Mouse (Mus musculus): ENCODE data around the gene Dhx32. TPM values are rescaled to one million over a fixed set of nuclear protein-coding genes. Genes with fewer than 3 reads are reported as not detected.

Gene Dhx32
- polyA plus RNA-seq, 1 experiment from 2014 or later, result 38.5 TPM

DNA sequence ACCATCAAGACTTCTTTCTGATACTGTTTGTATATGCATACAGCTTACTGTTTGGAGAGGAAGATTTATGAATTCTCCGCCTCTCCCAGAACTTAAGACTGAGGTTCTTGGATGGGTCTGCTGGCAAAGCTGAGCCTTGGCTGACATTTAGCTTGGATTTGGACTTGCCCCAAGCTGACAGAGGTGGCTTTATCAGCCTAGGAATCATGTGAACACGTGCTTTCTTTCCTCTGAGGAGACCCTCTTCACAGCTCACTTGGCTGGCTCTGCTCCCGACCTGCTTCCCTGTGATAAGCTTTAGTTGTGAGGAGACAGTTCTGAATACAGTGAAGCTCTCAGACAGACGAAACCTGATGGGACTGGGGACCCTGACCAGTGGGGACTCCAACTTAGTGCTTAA is 38.9 kb downstream of the Dhx32 start:
- Histone ChIP-seq H3K27ac (replicated peaks) (no peak overlapping the region), H3K4me1 (no peaks in the 10 kb centered on the region), H3K36me3 (replicated peaks) (peaks cover 48% of the 10 kb centered on the region), H3K4me3 (no peak overlapping the region), H3K9me3 (no peaks in the 10 kb centered on the region), H3K27me3 (replicated peaks; ENCODE audit: low read depth, poor library complexity, severe bottlenecking) (no peaks in the 10 kb centered on the region)
- DNase-seq (ENCODE audit: low spot score), result no peak
- 72% methylated on average over 4 of the region's 4 CpGs for WGBS

DNA sequence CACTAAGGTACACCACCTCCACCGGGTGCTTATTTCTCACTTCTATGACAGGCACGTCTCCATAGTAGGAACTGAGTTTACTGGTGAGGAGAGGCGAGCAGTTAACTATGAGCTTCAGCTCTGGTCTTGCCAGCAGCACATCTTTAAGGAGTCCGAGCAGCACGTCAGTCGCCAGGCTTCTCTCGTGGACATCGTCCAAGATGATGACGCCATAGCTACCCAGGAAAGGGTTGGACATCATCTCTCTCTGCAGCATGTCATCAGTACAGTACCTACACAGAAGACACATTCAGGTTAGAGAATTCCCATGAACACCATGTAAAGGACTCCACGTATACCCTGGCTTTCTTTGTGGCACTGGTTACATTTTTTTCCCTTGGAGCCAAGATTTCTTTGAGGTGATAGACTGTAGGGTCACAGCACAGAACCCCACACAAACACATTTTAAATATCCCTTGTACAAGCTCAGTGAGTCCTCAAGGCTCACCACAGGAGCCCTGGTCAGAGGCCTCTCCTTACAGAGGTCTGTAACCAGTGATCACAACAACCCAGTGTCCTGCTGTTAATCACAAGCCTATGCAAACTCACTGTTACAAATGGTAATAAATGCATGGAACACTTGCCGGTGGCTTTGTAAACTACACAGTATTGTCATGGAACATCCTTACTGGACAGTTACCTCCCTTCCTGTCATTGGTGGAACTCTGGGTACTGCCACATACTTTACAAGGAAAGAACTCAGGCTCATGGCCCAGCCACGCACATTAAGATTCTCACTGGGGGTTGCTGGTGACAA is 39.8 kb downstream of the Dhx32 start:
- WGBS, result 92% methylated on average over 12 of the region's 12 CpGs
- no peak for DNase-seq (ENCODE audit: low spot score)
- no peak overlapping the region for H3K4me3 ChIP-seq
- no peaks in the 10 kb centered on the region for H3K27me3 ChIP-seq (replicated peaks; ENCODE audit: low read depth, poor library complexity, severe bottlenecking)
- no peaks in the 10 kb centered on the region for H3K9me3 ChIP-seq
- no peak overlapping the region for H3K27ac ChIP-seq (replicated peaks)
- H3K36me3 ChIP-seq (replicated peaks), result peaks cover 42% of the 10 kb centered on the region
- H3K4me1 ChIP-seq, result no peaks in the 10 kb centered on the region

- no peaks in the 10 kb centered on the region for H3K4me1 ChIP-seq
- peaks cover 42% of the 10 kb centered on the region for H3K36me3 ChIP-seq (replicated peaks)
- no peaks in the 10 kb centered on the region for H3K9me3 ChIP-seq
- no peak overlapping the region for H3K4me3 ChIP-seq
- WGBS, result 91% methylated on average over 7 of the region's 7 CpGs
- H3K27me3 ChIP-seq (replicated peaks; ENCODE audit: low read depth, poor library complexity, severe bottlenecking), result no peaks in the 10 kb centered on the region
- no peak for DNase-seq (ENCODE audit: low spot score)
- no peak overlapping the region for H3K27ac ChIP-seq (replicated peaks)
These were observed 42.0 kb downstream of the Dhx32 start for GRCm38 (mm10) chr7:133740558-133740957.

DNA sequence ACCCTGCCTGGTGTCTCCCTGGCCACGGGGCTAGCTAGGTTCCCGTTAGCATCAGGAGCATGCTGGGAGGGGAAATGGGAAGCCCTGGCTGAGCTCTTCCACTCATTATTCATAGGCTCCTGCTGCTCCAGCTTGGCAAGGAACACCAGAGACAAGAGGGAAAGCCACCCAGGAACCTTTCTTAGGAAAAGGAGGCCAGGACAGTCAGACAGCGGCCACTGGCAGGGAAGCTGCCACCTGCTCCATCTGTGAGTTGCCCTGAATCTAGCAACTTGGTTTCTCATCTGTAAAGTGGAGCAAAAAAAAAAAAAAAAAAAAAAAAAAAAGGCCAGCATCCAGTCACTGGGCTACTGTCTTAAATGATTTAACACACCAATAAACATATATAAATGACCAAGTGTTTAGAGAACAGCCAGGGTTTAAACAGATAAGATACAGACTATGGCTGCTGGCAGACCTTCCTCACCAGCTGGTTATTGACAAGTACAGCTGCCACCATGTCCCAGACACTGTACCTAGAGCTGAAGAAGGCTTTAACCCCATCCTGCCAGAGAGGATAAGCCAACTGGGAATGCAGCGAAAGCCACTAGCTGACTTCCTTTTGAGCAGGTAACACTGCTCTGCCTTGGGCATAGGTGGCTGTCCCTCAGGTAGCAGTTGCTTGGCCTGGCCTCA is 50.4 kb downstream of the Dhx32 start:
- Histone ChIP-seq H3K4me3 (no peak overlapping the region), H3K4me1 (no peaks in the 10 kb centered on the region), H3K27ac (replicated peaks) (no peak overlapping the region), H3K9me3 (no peaks in the 10 kb centered on the region), H3K36me3 (replicated peaks) (peaks cover 25% of the 10 kb centered on the region), H3K27me3 (replicated peaks; ENCODE audit: low read depth, poor library complexity, severe bottlenecking) (no peaks in the 10 kb centered on the region)
- no peak for DNase-seq (ENCODE audit: low spot score)
- 84% methylated on average over 4 of the region's 4 CpGs for WGBS

- peaks cover 23% of the 10 kb centered on the region for H3K36me3 ChIP-seq (replicated peaks)
- no peaks in the 10 kb centered on the region for H3K27me3 ChIP-seq (replicated peaks; ENCODE audit: low read depth, poor library complexity, severe bottlenecking)
- DNase-seq (ENCODE audit: low spot score), result no peak
- 84% methylated on average over 11 of the region's 11 CpGs for WGBS
- no peaks in the 10 kb centered on the region for H3K4me1 ChIP-seq
- H3K4me3 ChIP-seq, result no peak overlapping the region
- no peaks in the 10 kb centered on the region for H3K9me3 ChIP-seq
- no peak overlapping the region for H3K27ac ChIP-seq (replicated peaks)
These were observed 52.0 kb downstream of the Dhx32 start for GRCm38 (mm10) chr7:133730324-133731191.

GRCm38 (mm10) chr7:133729351-133729750 is 53.2 kb downstream of the Dhx32 start:
- Histone ChIP-seq H3K4me3 (no peak overlapping the region), H3K36me3 (replicated peaks) (peaks cover 33% of the 10 kb centered on the region), H3K27ac (replicated peaks) (no peak overlapping the region), H3K9me3 (no peaks in the 10 kb centered on the region), H3K4me1 (no peaks in the 10 kb centered on the region), H3K27me3 (replicated peaks; ENCODE audit: low read depth, poor library complexity, severe bottlenecking) (no peaks in the 10 kb centered on the region)
- DNase-seq (ENCODE audit: low spot score), result no peak
- WGBS, result 79% methylated on average over 5 of the region's 5 CpGs

DNA sequence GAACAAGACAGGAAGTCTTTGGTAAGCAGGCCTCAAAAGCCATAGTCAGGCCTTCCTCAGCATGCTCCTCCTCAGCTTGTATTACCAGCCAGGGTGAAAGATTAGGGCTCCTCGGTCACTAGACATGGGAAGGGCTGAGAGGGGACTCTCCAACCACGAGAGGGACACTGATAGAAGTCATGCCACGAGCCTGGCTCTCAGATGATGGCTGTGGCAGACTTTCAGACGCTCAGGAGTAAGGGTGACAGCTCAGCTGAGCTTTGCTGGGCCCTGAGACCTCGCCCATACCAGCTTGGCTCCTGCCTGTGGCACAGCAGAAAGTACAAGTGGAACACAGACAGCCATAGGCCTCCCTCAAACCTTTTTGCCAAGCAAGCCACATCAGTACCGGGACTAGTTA is 55.5 kb downstream of the Dhx32 start:
- Histone ChIP-seq H3K27ac (replicated peaks) (no peak overlapping the region), H3K9me3 (no peaks in the 10 kb centered on the region), H3K27me3 (replicated peaks; ENCODE audit: low read depth, poor library complexity, severe bottlenecking) (no peaks in the 10 kb centered on the region), H3K4me1 (no peaks in the 10 kb centered on the region), H3K4me3 (no peak overlapping the region), H3K36me3 (replicated peaks) (peaks cover 34% of the 10 kb centered on the region)
- 86% methylated on average over 6 of the region's 6 CpGs for WGBS
- no peak for DNase-seq (ENCODE audit: low spot score)

- Histone ChIP-seq H3K9me3 (no peaks in the 10 kb centered on the region), H3K36me3 (replicated peaks) (peaks cover 49% of the 10 kb centered on the region), H3K4me3 (no peak overlapping the region), H3K27me3 (replicated peaks; ENCODE audit: low read depth, poor library complexity, severe bottlenecking) (no peaks in the 10 kb centered on the region), H3K4me1 (no peaks in the 10 kb centered on the region), H3K27ac (replicated peaks) (no peak overlapping the region)
- no peak for DNase-seq (ENCODE audit: low spot score)
- 87% methylated on average over 10 of the region's 10 CpGs for WGBS
These were observed 57.0 kb downstream of the Dhx32 start for GRCm38 (mm10) chr7:133725571-133725970.

- Histone ChIP-seq H3K4me1 (no peaks in the 10 kb centered on the region), H3K27ac (replicated peaks) (no peak overlapping the region), H3K27me3 (replicated peaks; ENCODE audit: low read depth, poor library complexity, severe bottlenecking) (no peaks in the 10 kb centered on the region), H3K4me3 (no peak overlapping the region), H3K36me3 (replicated peaks) (peaks cover 56% of the 10 kb centered on the region), H3K9me3 (no peaks in the 10 kb centered on the region)
- WGBS, result 93% methylated on average over 10 of the region's 10 CpGs
- no peak for DNase-seq (ENCODE audit: low spot score)
These were observed 57.7 kb downstream of the Dhx32 start for GRCm38 (mm10) chr7:133724844-133725243.

DNA sequence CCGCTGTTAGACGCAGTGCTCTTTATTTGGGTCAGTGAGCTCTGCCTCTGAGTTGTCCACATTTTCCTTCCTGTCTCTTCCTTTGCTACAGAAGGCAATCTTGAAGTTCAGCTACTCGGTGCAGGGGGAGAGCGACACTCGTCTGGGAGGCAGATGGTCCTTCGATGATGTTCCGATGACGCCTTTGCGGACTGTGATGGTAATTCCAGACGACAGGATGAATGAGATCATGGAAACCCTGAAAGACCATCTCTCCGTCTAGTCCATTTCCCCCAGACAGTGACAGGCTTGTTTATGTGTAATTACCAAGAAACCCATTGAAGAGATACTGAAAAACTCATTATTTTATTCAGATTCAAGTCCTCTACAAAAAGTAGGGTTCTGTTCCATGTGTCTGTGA is 61.9 kb downstream of the Dhx32 start:
- Histone ChIP-seq H3K9me3 (no peaks in the 10 kb centered on the region), H3K4me1 (no peaks in the 10 kb centered on the region), H3K27me3 (replicated peaks; ENCODE audit: low read depth, poor library complexity, severe bottlenecking) (no peaks in the 10 kb centered on the region), H3K36me3 (replicated peaks) (peaks cover 98% of the 10 kb centered on the region), H3K27ac (replicated peaks) (no peak overlapping the region), H3K4me3 (no peak overlapping the region)
- no peak for DNase-seq (ENCODE audit: low spot score)
- WGBS, result 89% methylated on average over 11 of the region's 11 CpGs

- no peak for DNase-seq (ENCODE audit: low spot score)
- 95% methylated on average over 1 of the region's 1 CpGs for WGBS
- peaks cover 100% of the 10 kb centered on the region for H3K36me3 ChIP-seq (replicated peaks)
These were observed 63.9 kb downstream of the Dhx32 start for GRCm38 (mm10) chr7:133718580-133718979.

DNA sequence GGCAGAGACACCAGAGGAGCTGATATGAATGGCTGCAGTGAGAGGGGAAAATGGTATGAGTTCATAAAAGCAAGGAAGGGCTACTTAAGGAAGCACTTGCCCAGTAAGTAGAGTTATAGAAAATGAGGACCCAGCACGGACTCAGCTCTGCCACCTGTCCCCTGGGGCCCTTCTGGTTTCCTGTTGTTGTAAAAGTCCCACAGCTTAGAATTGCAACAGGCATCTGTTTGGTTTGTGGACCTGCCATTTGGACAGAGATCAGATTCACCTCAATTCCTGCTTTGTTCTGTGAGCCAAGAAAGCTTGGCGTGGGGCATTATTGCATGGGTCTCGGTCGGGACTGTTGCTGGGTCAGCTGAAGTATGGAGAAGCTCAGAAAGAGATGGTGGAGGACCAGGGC is 67.1 kb downstream of the Dhx32 start:
- Histone ChIP-seq H3K4me1 (no peaks in the 10 kb centered on the region; the same call in 1 of the 2 replicates), H3K36me3 (replicated peaks) (peaks cover 95% of the 10 kb centered on the region), H3K4me3 (no peak overlapping the region), H3K27me3 (replicated peaks; ENCODE audit: low read depth, poor library complexity, severe bottlenecking) (no peaks in the 10 kb centered on the region), H3K27ac (replicated peaks) (no peak overlapping the region), H3K9me3 (no peaks in the 10 kb centered on the region)
- DNase-seq (ENCODE audit: low spot score), result no peak
- 88% methylated on average over 4 of the region's 4 CpGs for WGBS

More at GRCm38 (mm10) chr7:133718580-133718979, 63.9 kb downstream of the Dhx32 start:
- H3K9me3 ChIP-seq, result no peaks in the 10 kb centered on the region
- H3K27ac ChIP-seq (replicated peaks), result no peak overlapping the region
- H3K27me3 ChIP-seq (replicated peaks; ENCODE audit: low read depth, poor library complexity, severe bottlenecking), result no peaks in the 10 kb centered on the region
- H3K4me1 ChIP-seq, result no peaks in the 10 kb centered on the region
- no peak overlapping the region for H3K4me3 ChIP-seq
